14 mouse cellular contexts compared by ENCODE assay signal in genomic region chr19:5837606-5838005, GRCm38 (mm10). TPM values are rescaled to one million over a fixed set of nuclear protein-coding genes. Genes with fewer than 3 reads are reported as not detected.
DNase-seq lines count a peak whose midpoint lies in the region; ATAC-seq and TF ChIP-seq lines count a peak whose summit lies in the region.
"Had no signal": no experiment of that assay in that cellular context is flagged by ENCODE, and none has a peak within 500 bp of the region (broad histone marks: within the 10 kb centered on the region; RNA-seq: fewer than 3 reads in every experiment).

No protein-coding gene starts in this region.

- no peak for DNase-seq in heart, embryonic 10.5 days (ENCODE audit: low spot score)
- DNase-seq in heart, postnatal 4 days, result no peak
- DNase-seq in kidney, postnatal 36 days, result peak; percentile 13 to 32
- no peak for DNase-seq in CH12.LX (ENCODE audit: extremely low read depth)
- DNase-seq: cerebellum, adult 8-10 months; liver, embryonic 13.5 days; retina, postnatal 1 day; thymus, postnatal 36 days had no signal

- TF ChIP-seq RAD21 in CH12.LX (IDR thresholded peaks at IDR 0.05; ENCODE audit: low read depth, low read length), result no peak

- H3K79me2 ChIP-seq in CH12.LX (replicated peaks; ENCODE audit: control insufficient read depth, extremely low read depth, insufficient read depth, poor library complexity, severe bottlenecking), result peaks cover 19% of the 10 kb centered on the region

- no peaks in the 10 kb centered on the region for H3K36me3 ChIP-seq in heart, embryonic 10.5 days
- H3K36me3 ChIP-seq in kidney, embryonic 15.5 days, result no peaks in the 10 kb centered on the region
- peaks cover 0 to 22% of the 10 kb centered on the region in 2 experiments for H3K36me3 ChIP-seq in CH12.LX (replicated peaks in 1 of 2; ENCODE audit: control insufficient read depth in 1 of 2, insufficient read depth in 1 of 2, low read length in 1 of 2)
- H3K36me3 ChIP-seq in hindbrain, embryonic 12.5 days, result no peaks in the 10 kb centered on the region
- H3K36me3 ChIP-seq: hindbrain, embryonic 15.5 days; liver, embryonic 13.5 days; stomach, embryonic 15.5 days had no signal

- no peaks in the 10 kb centered on the region for H3K27me3 ChIP-seq in heart, embryonic 10.5 days (ENCODE audit: insufficient read depth, poor library complexity, severe bottlenecking)
- no peaks in the 10 kb centered on the region for H3K27me3 ChIP-seq in kidney, embryonic 15.5 days
- H3K27me3 ChIP-seq in CH12.LX (replicated peaks), result no peaks in the 10 kb centered on the region
- no peaks in the 10 kb centered on the region for H3K27me3 ChIP-seq in hindbrain, embryonic 12.5 days
- H3K27me3 ChIP-seq: hindbrain, embryonic 15.5 days; liver, embryonic 13.5 days; stomach, embryonic 15.5 days had no signal

- TF ChIP-seq CTCF in CH12.LX (conservative IDR thresholded peaks at IDR 0.05 in 1 of 2, IDR thresholded peaks at IDR 0.05 in 1 of 2; ENCODE audit: low read depth in 2 of 2, low read length in 2 of 2), result no peak

- TF ChIP-seq POLR2A in CH12.LX (IDR thresholded peaks at IDR 0.05; ENCODE audit: low read depth, low read length), result no peak

- in situ Hi-C loops in CH12.LX (cut with MboI; ENCODE audit: low pct_ligation_motif_present, low pct_unique_long_range_greater_than_20kb, low sequenced_read_pairs), result no loop called here

- H3K9me3 ChIP-seq in heart, embryonic 10.5 days, result no peaks in the 10 kb centered on the region
- H3K9me3 ChIP-seq in kidney, embryonic 15.5 days (replicated peaks), result no peaks in the 10 kb centered on the region
- no peaks in the 10 kb centered on the region for H3K9me3 ChIP-seq in CH12.LX (replicated peaks; ENCODE audit: low read length)
- H3K9me3 ChIP-seq in hindbrain, embryonic 12.5 days (replicated peaks), result no peaks in the 10 kb centered on the region
- H3K9me3 ChIP-seq: hindbrain, embryonic 15.5 days; liver, embryonic 13.5 days; stomach, embryonic 15.5 days had no signal

- TF ChIP-seq EP300 in CH12.LX (IDR thresholded peaks at IDR 0.05; ENCODE audit: low read length), result no peak

- no peak overlapping the region for H3K4me2 ChIP-seq in kidney, embryonic 15.5 days
- H3K4me2 ChIP-seq in CH12.LX (ENCODE audit: insufficient read depth, low read depth, poor library complexity, severe bottlenecking), result no peak overlapping the region
- no peak overlapping the region for H3K4me2 ChIP-seq in hindbrain, embryonic 12.5 days (replicated peaks)
- H3K4me2 ChIP-seq: hindbrain, embryonic 15.5 days; liver, embryonic 13.5 days; stomach, embryonic 15.5 days had no signal

- WGBS in heart, embryonic 10.5 days, result 66% methylated on average over 8 of the region's 8 CpGs
- 70% methylated on average over 8 of the region's 8 CpGs for WGBS in kidney, embryonic 15.5 days
- WGBS in hindbrain, embryonic 12.5 days, result 88% methylated on average over 8 of the region's 8 CpGs

- dilution Hi-C loops in CH12.LX (cut with MboI; ENCODE audit: extremely low pct_ligation_motif_present, extremely low pct_unique_long_range_greater_than_20kb, low sequenced_read_pairs), result no loop called here

- H3K9ac ChIP-seq in kidney, embryonic 15.5 days, result no peak overlapping the region
- H3K9ac ChIP-seq in CH12.LX (ENCODE audit: insufficient read depth, low read depth), result peak overlapping the region; percentile 21; the same call in 1 of the 2 replicates
- H3K9ac ChIP-seq in hindbrain, embryonic 12.5 days, result no peak overlapping the region
- H3K9ac ChIP-seq: hindbrain, embryonic 15.5 days; liver, embryonic 13.5 days; stomach, embryonic 15.5 days had no signal

- no peak for ATAC-seq in kidney, embryonic 15.5 days (replicated peaks; ENCODE audit: low FRiP score)
- ATAC-seq in hindbrain, embryonic 12.5 days (ENCODE audit: low FRiP score), result no peak
- ATAC-seq: forebrain, embryonic 16.5 days had no signal

- peaks cover 44% of the 10 kb centered on the region for H3K4me1 ChIP-seq in heart, embryonic 10.5 days
- H3K4me1 ChIP-seq in kidney, embryonic 15.5 days, result peaks cover 33% of the 10 kb centered on the region
- peaks cover 32 to 90% of the 10 kb centered on the region in 2 experiments for H3K4me1 ChIP-seq in CH12.LX (ENCODE audit: control insufficient read depth in 1 of 2, insufficient read depth in 2 of 2)
- H3K4me1 ChIP-seq in brown adipose tissue, adult 24 weeks (ENCODE audit: control insufficient read depth, insufficient read depth, insufficient read length, low read length), result peaks cover 7% of the 10 kb centered on the region; the same call in 1 of the 2 replicates
- peaks cover 14% of the 10 kb centered on the region for H3K4me1 ChIP-seq in hindbrain, embryonic 12.5 days

- H3K27ac ChIP-seq in heart, embryonic 10.5 days, result peak overlapping the region; percentile 82; the same call in 1 of the 2 replicates
- H3K27ac ChIP-seq in kidney, embryonic 15.5 days, result no peak overlapping the region
- H3K27ac ChIP-seq in CH12.LX (ENCODE audit: insufficient read depth, low read depth), result no peak overlapping the region
- H3K27ac ChIP-seq in brown adipose tissue, adult 24 weeks (replicated peaks; ENCODE audit: low read depth, low read length), result peak overlapping the region; percentile 30; the same call in 1 of the 2 replicates
- H3K27ac ChIP-seq in hindbrain, embryonic 12.5 days, result no peak overlapping the region
- H3K27ac ChIP-seq: hindbrain, embryonic 15.5 days; liver, embryonic 13.5 days; stomach, embryonic 15.5 days had no signal

- no peak overlapping the region for H3K4me3 ChIP-seq in heart, embryonic 10.5 days
- no peak overlapping the region for H3K4me3 ChIP-seq in kidney, embryonic 15.5 days (replicated peaks)
- no peak overlapping the region for H3K4me3 ChIP-seq in CH12.LX (replicated peaks in 1 of 3; ENCODE audit: low read depth in 2 of 3, low read length in 2 of 3, poor library complexity in 1 of 3)
- no peak overlapping the region for H3K4me3 ChIP-seq in brown adipose tissue, adult 24 weeks (ENCODE audit: insufficient read depth, low read depth, low read length)
- no peak overlapping the region for H3K4me3 ChIP-seq in hindbrain, embryonic 12.5 days
- H3K4me3 ChIP-seq: hindbrain, embryonic 15.5 days; liver, embryonic 13.5 days; stomach, embryonic 15.5 days had no signal

TF ChIP-seq in CH12.LX, 34 proteins besides CTCF, POLR2A, EP300 and RAD21:
- TF ChIP-seq MYC (IDR thresholded peaks at IDR 0.05; ENCODE audit: low read depth, low read length) (no peak), CHD2 (IDR thresholded peaks at IDR 0.05; ENCODE audit: low read length) (no peak), MAX (IDR thresholded peaks at IDR 0.05; ENCODE audit: low read length) (no peak), JUND (conservative IDR thresholded peaks at IDR 0.05; ENCODE audit: low read depth, low read length) (no peak), TBP (conservative IDR thresholded peaks at IDR 0.05; ENCODE audit: low read depth, low read length) (no peak), RCOR1 (conservative IDR thresholded peaks at IDR 0.05; ENCODE audit: low read depth, low read length) (no peak), USF1 (IDR thresholded peaks at IDR 0.05; ENCODE audit: low read depth, low read length) (no peak), MXI1 (IDR thresholded peaks at IDR 0.05; ENCODE audit: low read depth, low read length) (no peak), JUN (IDR thresholded peaks at IDR 0.05; ENCODE audit: insufficient read depth, low read depth, low read length) (no peak), PAX5 (IDR thresholded peaks at IDR 0.05; ENCODE audit: low read length) (no peak), KAT2A (IDR thresholded peaks at IDR 0.05; ENCODE audit: insufficient replicate concordance, low read length) (no peak), IRF4 (IDR thresholded peaks at IDR 0.05; ENCODE audit: low read depth, low read length) (no peak), TCF12 (IDR thresholded peaks at IDR 0.05; ENCODE audit: low read depth, low read length) (no peak), ELF1 (IDR thresholded peaks at IDR 0.05; ENCODE audit: low read depth, low read length) (no peak), CHD1 (IDR thresholded peaks at IDR 0.05; ENCODE audit: low read depth, low read length) (peak; percentile 25; the same call in 1 of the 2 replicates), ZNF384 (IDR thresholded peaks at IDR 0.05; ENCODE audit: low read depth, low read length) (no peak), MAFK (IDR thresholded peaks at IDR 0.05; ENCODE audit: insufficient replicate concordance, low read length) (0 out of 2 replicates have a peak, but pooled peaks have one; percentile 25)

RNA-seq across cellular contexts. Expression of gene Frmd8, which starts 37.5 kb away (rescaled TPM):
- polyA plus RNA-seq in heart, embryonic 10.5 days (2016; fragmentation: Nextera tagmentation; extraction: Ambion mirVana), result 40.6 and 46.3 TPM in 2 replicates
- total RNA-seq in heart, postnatal 4 days (2021), result 10 to 100 TPM; 18.6 to 20.9 TPM
- polyA plus RNA-seq in kidney, embryonic 15.5 days (2015; fragmentation: Nextera tagmentation; extraction: Ambion mirVana), result 40.2 and 43.1 TPM in 2 replicates
- 29.0 and 30.7 TPM in 2 replicates for total RNA-seq in CH12.LX (2012; rRNA removed)
- total RNA-seq in CH12.LX (2014; rRNA removed), result 13.5 and 15.5 TPM in 2 replicates
- 25.2 and 25.4 TPM in 2 replicates for polyA plus RNA-seq in CH12.LX (2012; ENCODE audit: insufficient read length, low read depth)
- 6.6 and 7.0 TPM in 2 replicates for polyA plus RNA-seq in brown adipose tissue, adult 24 weeks (2012; ENCODE audit: insufficient read depth, insufficient read length, missing spikeins)
- 28.7 and 29.9 TPM in 2 replicates for polyA plus RNA-seq in hindbrain, embryonic 12.5 days (2016; fragmentation: Nextera tagmentation; extraction: Ambion mirVana)

RNA-seq across cellular contexts. Expression of gene Slc25a45, which starts 40.0 kb away (rescaled TPM):
- polyA plus RNA-seq in heart, embryonic 10.5 days (2016; fragmentation: Nextera tagmentation; extraction: Ambion mirVana), result 2.1 and 2.5 TPM in 2 replicates
- 1 to 10 TPM; 5.4 to 6.2 TPM for total RNA-seq in heart, postnatal 4 days (2021)
- 8.1 and 8.5 TPM in 2 replicates for polyA plus RNA-seq in kidney, embryonic 15.5 days (2015; fragmentation: Nextera tagmentation; extraction: Ambion mirVana)
- total RNA-seq in CH12.LX (2012; rRNA removed) (20.6 and 23.1 TPM in 2 replicates), CH12.LX (2014; rRNA removed) (27.6 and 33.0 TPM in 2 replicates)
- 20.8 and 22.7 TPM in 2 replicates for polyA plus RNA-seq in CH12.LX (2012; ENCODE audit: insufficient read length, low read depth)
- 2.3 and 2.4 TPM in 2 replicates for polyA plus RNA-seq in brown adipose tissue, adult 24 weeks (2012; ENCODE audit: insufficient read depth, insufficient read length, missing spikeins)
- 2.0 and 2.2 TPM in 2 replicates for polyA plus RNA-seq in hindbrain, embryonic 12.5 days (2016; fragmentation: Nextera tagmentation; extraction: Ambion mirVana)

RNA-seq across cellular contexts. Expression of gene Tigd3, which starts 56.3 kb away (rescaled TPM):
- polyA plus RNA-seq in heart, embryonic 10.5 days (2016; fragmentation: Nextera tagmentation; extraction: Ambion mirVana), result 2.4 and 2.9 TPM in 2 replicates
- 1 to 10 TPM; 2.0 TPM for total RNA-seq in heart, postnatal 4 days (2021)
- 4.2 and 4.7 TPM in 2 replicates for polyA plus RNA-seq in kidney, embryonic 15.5 days (2015; fragmentation: Nextera tagmentation; extraction: Ambion mirVana)
- total RNA-seq in CH12.LX (2012; rRNA removed) (1.6 and 2.1 TPM in 2 replicates), CH12.LX (2014; rRNA removed) (0.62 and 0.67 TPM in 2 replicates)
- 1.2 and 1.4 TPM in 2 replicates for polyA plus RNA-seq in CH12.LX (2012; ENCODE audit: insufficient read length, low read depth)
- polyA plus RNA-seq in brown adipose tissue, adult 24 weeks (2012; ENCODE audit: insufficient read depth, insufficient read length, missing spikeins), result not detected in 2 replicates
- polyA plus RNA-seq in hindbrain, embryonic 12.5 days (2016; fragmentation: Nextera tagmentation; extraction: Ambion mirVana), result 11.0 and 11.3 TPM in 2 replicates

Comparison
In these comparisons a context has a peak if more than half of its experiments do, and no peak if none do; other contexts are left out.
1. DNase-seq: peak in kidney, postnatal 36 days (2 of 2); none in heart, embryonic 10.5 days (single experiment), heart, postnatal 4 days (single experiment) and CH12.LX (single experiment).
2. H3K27ac ChIP-seq: peak in heart, embryonic 10.5 days (single experiment) and brown adipose tissue, adult 24 weeks (single experiment); none in kidney, embryonic 15.5 days (single experiment), CH12.LX (single experiment) and hindbrain, embryonic 12.5 days (single experiment).